ENCODE assay signal across 11 mouse cellular contexts in the genomic region with DNA sequence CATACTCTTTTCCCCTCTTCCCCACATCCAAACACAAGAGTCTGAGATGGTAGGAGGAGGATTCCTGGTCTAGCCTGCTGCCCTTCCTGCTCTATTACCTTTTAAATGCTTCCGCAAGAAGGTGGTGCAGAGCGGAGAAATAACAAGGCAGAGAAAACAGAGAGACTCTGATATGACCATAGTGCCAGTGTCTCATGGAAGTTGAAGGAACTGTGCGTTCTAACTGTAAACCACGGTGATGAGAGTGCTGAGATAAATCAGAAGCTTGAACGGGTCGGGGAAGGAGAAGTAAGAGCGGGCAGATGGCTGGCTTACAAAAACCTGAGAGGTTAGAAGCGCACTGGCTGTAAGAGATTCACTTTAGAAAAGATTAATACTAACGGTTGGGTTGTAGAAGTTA. TPM values are rescaled to one million over a fixed set of nuclear protein-coding genes. Genes with fewer than 3 reads are reported as not detected.
DNase-seq lines count a peak whose midpoint lies in the region; ATAC-seq and TF ChIP-seq lines count a peak whose summit lies in the region.
"Had no signal": no experiment of that assay in that cellular context is flagged by ENCODE, and none has a peak within 500 bp of the region (broad histone marks: within the 10 kb centered on the region; RNA-seq: fewer than 3 reads in every experiment).

No protein-coding gene starts in this region.

- H3K4me3 ChIP-seq in erythroblast, embryonic 14.5 days (replicated peaks) = peak overlapping the region; percentile 73
- H3K4me3 ChIP-seq in lung, postnatal 0 days (ENCODE audit: low read depth, low read length) = no peak overlapping the region
- 0 out of 2 replicates have a peak overlapping the region, but pooled peaks have one; percentile 80 for H3K4me3 ChIP-seq in hindbrain, embryonic 14.5 days (replicated peaks; ENCODE audit: low read length)
- H3K4me3 ChIP-seq in midbrain, embryonic 15.5 days = no peak overlapping the region

- peaks cover 52% of the 10 kb centered on the region for H3K4me1 ChIP-seq in erythroblast, embryonic 14.5 days (ENCODE audit: control insufficient read depth)
- H3K4me1 ChIP-seq in lung, postnatal 0 days (ENCODE audit: insufficient read depth, low read depth, low read length) = peaks cover 12% of the 10 kb centered on the region
- H3K4me1 ChIP-seq in hindbrain, embryonic 14.5 days (replicated peaks; ENCODE audit: control insufficient read depth, insufficient read depth, low read length) = peaks cover 21% of the 10 kb centered on the region
- H3K4me1 ChIP-seq in midbrain, embryonic 15.5 days = peaks cover 26% of the 10 kb centered on the region

- no peak for TF ChIP-seq EP300 in lung, postnatal 0 days (IDR thresholded peaks at IDR 0.05)

- DNase-seq in lung, postnatal 0 days (ENCODE audit: low spot score) = no peak
- DNase-seq in lung, postnatal 4 days = no peak
- DNase-seq in hindbrain, embryonic 14.5 days (ENCODE audit: low spot score) = no peak
- no peak for DNase-seq in urinary bladder, postnatal 4 days (ENCODE audit: low spot score in 2 of 2)
- DNase-seq in cerebellum, postnatal 14 days = no peak
- DNase-seq: cerebellum, adult 11 months had no signal

- TF ChIP-seq CTCF in lung, postnatal 0 days (IDR thresholded peaks at IDR 0.05) = no peak

- peaks cover 56% of the 10 kb centered on the region for H3K36me3 ChIP-seq in erythroblast, embryonic 14.5 days (ENCODE audit: control insufficient read depth)
- 0 out of 2 replicates have a peak, but pooled peaks cover 3% of the 10 kb centered on the region for H3K36me3 ChIP-seq in lung, postnatal 0 days (ENCODE audit: insufficient read depth, low read length)
- H3K36me3 ChIP-seq in hindbrain, embryonic 14.5 days (replicated peaks; ENCODE audit: control insufficient read depth, insufficient read depth) = 0 out of 2 replicates have a peak, but pooled peaks cover 4% of the 10 kb centered on the region
- no peaks in the 10 kb centered on the region for H3K36me3 ChIP-seq in midbrain, embryonic 15.5 days (replicated peaks)

- ATAC-seq in erythroblast, adult 5-6 weeks (replicated peaks; ENCODE audit: low FRiP score, poor library complexity, severe bottlenecking) = no peak
- no peak for ATAC-seq in lung, postnatal 0 days
- ATAC-seq in hindbrain, embryonic 14.5 days (ENCODE audit: low FRiP score) = no peak
- ATAC-seq in midbrain, embryonic 15.5 days (replicated peaks) = no peak

- H3K9me3 ChIP-seq in erythroblast, embryonic 14.5 days (ENCODE audit: control insufficient read depth, low read length) = peaks cover 6% of the 10 kb centered on the region
- H3K9me3 ChIP-seq in lung, postnatal 0 days (ENCODE audit: low read length) = no peaks in the 10 kb centered on the region
- no peaks in the 10 kb centered on the region for H3K9me3 ChIP-seq in hindbrain, embryonic 14.5 days (ENCODE audit: control insufficient read depth, low read length)
- no peaks in the 10 kb centered on the region for H3K9me3 ChIP-seq in midbrain, embryonic 15.5 days

- H3K27ac ChIP-seq in lung, postnatal 0 days (ENCODE audit: low read length) = no peak overlapping the region
- no peak overlapping the region for H3K27ac ChIP-seq in hindbrain, embryonic 14.5 days
- no peak overlapping the region for H3K27ac ChIP-seq in midbrain, embryonic 15.5 days

- H3K27me3 ChIP-seq in erythroblast, embryonic 14.5 days (ENCODE audit: control insufficient read depth) = no peaks in the 10 kb centered on the region
- no peaks in the 10 kb centered on the region for H3K27me3 ChIP-seq in lung, postnatal 0 days (replicated peaks; ENCODE audit: insufficient read depth, low read length)
- H3K27me3 ChIP-seq in hindbrain, embryonic 14.5 days (ENCODE audit: control insufficient read depth, insufficient read depth, low read length) = no peaks in the 10 kb centered on the region
- H3K27me3 ChIP-seq in midbrain, embryonic 15.5 days (replicated peaks) = no peaks in the 10 kb centered on the region

- H3K9ac ChIP-seq in lung, postnatal 0 days (replicated peaks; ENCODE audit: low read depth) = no peak overlapping the region
- no peak overlapping the region for H3K9ac ChIP-seq in hindbrain, embryonic 14.5 days
- no peak overlapping the region for H3K9ac ChIP-seq in midbrain, embryonic 15.5 days

- 95% methylated on average over 9 of the region's 9 CpGs for WGBS in lung, postnatal 0 days
- 99% methylated on average over 9 of the region's 9 CpGs for WGBS in hindbrain, embryonic 14.5 days
- 96% methylated on average over 9 of the region's 9 CpGs for WGBS in midbrain, embryonic 15.5 days

- peak overlapping the region; percentile 75; the same call in 1 of the 2 replicates for H3K4me2 ChIP-seq in lung, postnatal 0 days (replicated peaks; ENCODE audit: low read depth, low read length)
- H3K4me2 ChIP-seq in hindbrain, embryonic 14.5 days (replicated peaks) = peak overlapping the region; percentile 95
- peak overlapping the region; percentile 62 for H3K4me2 ChIP-seq in midbrain, embryonic 15.5 days

RNA-seq across cellular contexts. Expression of a gene that starts 2.7 kb away (rescaled TPM):
- polyA plus RNA-seq in erythroblast, embryonic 14.5 days (2012) = 11.3 and 19.7 TPM in 2 replicates
- total RNA-seq in erythroblast, adult 5-6 weeks (2015; ENCODE audit: low replicate concordance) = 81.7 and 150 TPM in 2 replicates
- 178 and 221 TPM in 2 replicates for total RNA-seq in erythroblast, adult 5-6 weeks (2017; ENCODE audit: low replicate concordance)
- polyA plus RNA-seq in lung, postnatal 0 days (2015; fragmentation: Nextera tagmentation; extraction: Ambion mirVana) = 44.3 and 49.5 TPM in 2 replicates
- 78.9 and 82.8 TPM in 2 replicates for polyA plus RNA-seq in hindbrain, embryonic 14.5 days (2014; fragmentation: Nextera tagmentation; extraction: Ambion mirVana)
- 91.1 and 93.9 TPM in 2 replicates for polyA plus RNA-seq in midbrain, embryonic 15.5 days (2015; fragmentation: Nextera tagmentation; extraction: Ambion mirVana)

RNA-seq across cellular contexts. Expression of a gene that starts 10.8 kb away (rescaled TPM):
- polyA plus RNA-seq in erythroblast, embryonic 14.5 days (2012) = 0.09 and 0.37 TPM in 2 replicates
- 9.8 TPM in 1 of 2 replicates, not detected in the other for total RNA-seq in erythroblast, adult 5-6 weeks (2015; ENCODE audit: low replicate concordance)
- total RNA-seq in erythroblast, adult 5-6 weeks (2017; ENCODE audit: low replicate concordance) = not detected in 2 replicates
- 0.12 TPM in 1 of 2 replicates, not detected in the other for polyA plus RNA-seq in lung, postnatal 0 days (2015; fragmentation: Nextera tagmentation; extraction: Ambion mirVana)
- polyA plus RNA-seq in hindbrain, embryonic 14.5 days (2014; fragmentation: Nextera tagmentation; extraction: Ambion mirVana) = not detected in 2 replicates
- 0.17 TPM in 1 of 2 replicates, not detected in the other for polyA plus RNA-seq in midbrain, embryonic 15.5 days (2015; fragmentation: Nextera tagmentation; extraction: Ambion mirVana)
- total RNA-seq: left cerebral cortex, adult 18-20 months had no signal
- polyA plus RNA-seq: intestine, embryonic 14.5 days had no signal

RNA-seq across cellular contexts. Expression of a gene that starts 39.3 kb away (rescaled TPM):
- polyA plus RNA-seq in erythroblast, embryonic 14.5 days (2012) = not detected in 2 replicates
- not detected in 2 replicates for total RNA-seq in erythroblast, adult 5-6 weeks (2015; ENCODE audit: low replicate concordance)
- 0.17 TPM in 1 of 2 replicates, not detected in the other for total RNA-seq in erythroblast, adult 5-6 weeks (2017; ENCODE audit: low replicate concordance)
- 0.02 TPM in 1 of 2 replicates, not detected in the other for polyA plus RNA-seq in lung, postnatal 0 days (2015; fragmentation: Nextera tagmentation; extraction: Ambion mirVana)
- 1.2 and 1.3 TPM in 2 replicates for polyA plus RNA-seq in hindbrain, embryonic 14.5 days (2014; fragmentation: Nextera tagmentation; extraction: Ambion mirVana)
- polyA plus RNA-seq in midbrain, embryonic 15.5 days (2015; fragmentation: Nextera tagmentation; extraction: Ambion mirVana) = 1.7 and 2.5 TPM in 2 replicates

RNA-seq across cellular contexts. Expression of a gene that starts 53.4 kb away (rescaled TPM):
- polyA plus RNA-seq in erythroblast, embryonic 14.5 days (2012) = 4.2 and 4.4 TPM in 2 replicates
- 34.9 and 93.6 TPM in 2 replicates for total RNA-seq in erythroblast, adult 5-6 weeks (2015; ENCODE audit: low replicate concordance)
- 47.2 and 57.4 TPM in 2 replicates for total RNA-seq in erythroblast, adult 5-6 weeks (2017; ENCODE audit: low replicate concordance)
- 60.3 and 61.1 TPM in 2 replicates for polyA plus RNA-seq in lung, postnatal 0 days (2015; fragmentation: Nextera tagmentation; extraction: Ambion mirVana)
- polyA plus RNA-seq in hindbrain, embryonic 14.5 days (2014; fragmentation: Nextera tagmentation; extraction: Ambion mirVana) = 75.6 and 85.0 TPM in 2 replicates
- polyA plus RNA-seq in midbrain, embryonic 15.5 days (2015; fragmentation: Nextera tagmentation; extraction: Ambion mirVana) = 99.7 and 105 TPM in 2 replicates

Comparison
In these comparisons a context has a peak if more than half of its experiments do, and no peak if none do; other contexts are left out.
1. H3K4me3 ChIP-seq: peak in erythroblast, embryonic 14.5 days (single experiment) and hindbrain, embryonic 14.5 days (single experiment); none in lung, postnatal 0 days (single experiment) and midbrain, embryonic 15.5 days (single experiment).
2. Peak in every context shown above with its lines, with median percentiles within 50 percentile points of each other: H3K4me2 ChIP-seq.